Mouse (Mus musculus): ENCODE data around the gene Trak1.

DNA sequence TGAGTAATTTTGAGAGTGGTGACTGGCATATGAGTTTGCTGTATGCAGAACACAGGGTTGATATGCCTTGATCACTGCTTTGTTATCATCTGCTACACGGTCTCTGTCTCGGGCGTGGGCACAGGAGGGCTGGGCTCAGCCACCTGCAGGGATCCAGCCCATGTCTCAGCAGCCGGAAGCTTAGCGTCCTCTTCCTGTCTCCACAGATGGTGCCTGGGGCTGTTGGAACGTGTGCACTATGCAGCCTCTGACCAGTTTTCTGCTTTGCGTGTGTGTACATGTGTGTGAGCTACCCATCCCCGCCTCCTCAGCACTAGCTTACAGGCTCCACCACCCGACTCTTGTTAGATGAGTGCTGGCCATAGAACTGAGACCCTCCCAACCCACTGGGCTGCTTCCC lies 63.7 kb downstream of the Trak1 start:
- TF ChIP-seq CTCF (IDR thresholded peaks at IDR 0.05; ENCODE audit: low read depth, low read length) (no peak), POLR2A (IDR thresholded peaks at IDR 0.05; ENCODE audit: borderline replicate concordance, low read depth, low read length) (no peak)
